Mouse (Mus musculus) hindbrain, embryonic 12.5 days (tissue): Measurements from ENCODE around the gene Olfr1256. TPM values are rescaled to one million over a fixed set of nuclear protein-coding genes. Genes with fewer than 3 reads are reported as not detected.

Experiments used
- ATAC-seq: fragments of 200-750 bp; cut with Nextera tagmentation; 2 replicates; pipeline ENCODE4 v1.8.0; 2017; ENCODE audit warnings: moderate TSS enrichment; ENCODE audit not compliant: low FRiP score
- H3K27ac ChIP-seq: fragments of 300-500 bp; sonication (generic); 2 replicates; pipeline ENCODE4 v1.5.1; 2016; ENCODE audit warnings: mild to moderate bottlenecking
- H3K27me3 ChIP-seq: fragments of 300-500 bp; sonication (generic); 2 replicates; pipeline ENCODE4 v1.6.1; 2016; ENCODE audit warnings: mild to moderate bottlenecking
- H3K36me3 ChIP-seq: fragments of 300-500 bp; sonication (generic); 2 replicates; pipeline ENCODE4 v1.6.1; 2016; ENCODE audit warnings: mild to moderate bottlenecking
- H3K4me1 ChIP-seq: fragments of 300-500 bp; sonication (generic); 2 replicates; pipeline ENCODE4 v1.6.1; 2016
- H3K4me2 ChIP-seq: fragments of 300-500 bp; sonication (generic); replicated peaks from 2 replicates; pipeline ENCODE4 v1.6.1; 2016; ENCODE audit warnings: mild to moderate bottlenecking
- H3K4me3 ChIP-seq: fragments of 300-500 bp; sonication (generic); 2 replicates; pipeline ENCODE4 v1.5.1; 2016; ENCODE audit warnings: mild to moderate bottlenecking
- H3K9ac ChIP-seq: fragments of 300-500 bp; sonication (generic); 2 replicates; pipeline ENCODE4 v1.6.1; 2016; ENCODE audit warnings: mild to moderate bottlenecking, moderate library complexity
- H3K9me3 ChIP-seq: fragments of 300-500 bp; sonication (generic); replicated peaks from 2 replicates; pipeline ENCODE4 v1.6.1; 2016; ENCODE audit warnings: mild to moderate bottlenecking
- WGBS: fragments of 180-500 bp; shearing (Covaris S2); methylation state at CpG from one replicate; pipeline ENCODE4 v1.1.7; 2016; 5-methylcytosine and 5-hydroxymethylcytosine counted together
- polyA plus RNA-seq: library from polyadenylated mRNA; unstranded; fragments of >200 nt; fragmentation: Nextera tagmentation; extraction: Ambion mirVana; gene quantifications from 2 replicates; pipeline ENCODE4 v1.2.1, GENCODE M21; 2016

The Olfr1256 gene
- not detected in 2 replicates for polyA plus RNA-seq

- no peaks in the 10 kb centered on the region for H3K4me1 ChIP-seq
- no peak within 1 kb of the TSS for H3K4me2 ChIP-seq
- H3K9ac ChIP-seq, result no peak within 1 kb of the TSS
- H3K9me3 ChIP-seq, result no peaks in the 10 kb centered on the region
- ATAC-seq, result no peak
- no peaks in the 10 kb centered on the region for H3K27me3 ChIP-seq
- H3K4me3 ChIP-seq, result no peak within 1 kb of the TSS
- no peaks in the 10 kb centered on the region for H3K36me3 ChIP-seq
- WGBS, result 61% methylated on average over 2 of the region's 2 CpGs
- no peak within 1 kb of the TSS for H3K27ac ChIP-seq
Measured at GRCm38 (mm10) chr2:89841455-89841854, at the start of gene Olfr1256. Gene Olfr1256 (minus strand): TSS chr2:89841555.

GRCm38 (mm10) chr2:89878137-89878536 lies 36.8 kb upstream of the Olfr1256 start, which contains the start of gene Olfr1257:
Gene Olfr1257 (plus strand): TSS chr2:89878437.
- no peaks in the 10 kb centered on the region for H3K27me3 ChIP-seq
- no peaks in the 10 kb centered on the region for H3K36me3 ChIP-seq
- no peak for ATAC-seq
- 96% methylated on average over 1 of the region's 1 CpGs for WGBS
- H3K9ac ChIP-seq, result no peak within 1 kb of the TSS
- no peak within 1 kb of the TSS for H3K4me2 ChIP-seq
- H3K27ac ChIP-seq, result no peak within 1 kb of the TSS
- H3K4me1 ChIP-seq, result no peaks in the 10 kb centered on the region
- no peak within 1 kb of the TSS for H3K4me3 ChIP-seq
- no peaks in the 10 kb centered on the region for H3K9me3 ChIP-seq

- H3K4me3 ChIP-seq, result no peak overlapping the region
- whole genome bisulfite sequencing, result 90% methylated on average over 1 of the region's 1 CpGs
- ATAC-seq, result no peak
Measured at GRCm38 (mm10) chr2:89849230-89849629, 7.9 kb upstream of the Olfr1256 start.

GRCm38 (mm10) chr2:89848105-89848504 lies 6.8 kb upstream of the Olfr1256 start, which contains the start of gene Olfr48:
Gene Olfr48 (minus strand): TSS chr2:89848205.
- ATAC-seq, result no peak
- WGBS, result 84% methylated on average over 5 of the region's 5 CpGs

More at GRCm38 (mm10) chr2:89849230-89849629, 7.9 kb upstream of the Olfr1256 start:
- Histone ChIP-seq H3K36me3 (no peaks in the 10 kb centered on the region), H3K27ac (no peak overlapping the region), H3K9me3 (no peaks in the 10 kb centered on the region), H3K4me2 (no peak overlapping the region), H3K27me3 (no peaks in the 10 kb centered on the region), H3K4me1 (no peaks in the 10 kb centered on the region), H3K9ac (no peak overlapping the region)

GRCm38 (mm10) chr2:89820216-89820615 lies 21.1 kb downstream of the Olfr1256 start:
- WGBS, result 95% methylated on average over 1 of the region's 1 CpGs
- H3K27me3 ChIP-seq, result no peaks in the 10 kb centered on the region
- no peak overlapping the region for H3K4me3 ChIP-seq
- no peaks in the 10 kb centered on the region for H3K4me1 ChIP-seq
- no peak overlapping the region for H3K27ac ChIP-seq
- H3K9ac ChIP-seq, result no peak overlapping the region
- ATAC-seq, result no peak
- H3K9me3 ChIP-seq, result no peaks in the 10 kb centered on the region
- no peaks in the 10 kb centered on the region for H3K36me3 ChIP-seq
- no peak overlapping the region for H3K4me2 ChIP-seq

More at GRCm38 (mm10) chr2:89848105-89848504, 6.8 kb upstream of the Olfr1256 start, which contains the start of gene Olfr48:
- no peak within 1 kb of the TSS for H3K27ac ChIP-seq
- H3K9ac ChIP-seq, result no peak within 1 kb of the TSS
- H3K4me3 ChIP-seq, result no peak within 1 kb of the TSS
- no peak within 1 kb of the TSS for H3K4me2 ChIP-seq
- H3K27me3 ChIP-seq, result no peaks in the 10 kb centered on the region
- no peaks in the 10 kb centered on the region for H3K36me3 ChIP-seq
- no peaks in the 10 kb centered on the region for H3K9me3 ChIP-seq
- H3K4me1 ChIP-seq, result no peaks in the 10 kb centered on the region

- Histone ChIP-seq H3K27ac (no peak within 1 kb of the TSS), H3K9me3 (no peaks in the 10 kb centered on the region), H3K27me3 (no peaks in the 10 kb centered on the region), H3K4me2 (no peak within 1 kb of the TSS), H3K9ac (no peak within 1 kb of the TSS), H3K36me3 (no peaks in the 10 kb centered on the region), H3K4me3 (no peak within 1 kb of the TSS), H3K4me1 (no peaks in the 10 kb centered on the region)
- no peak for ATAC-seq
- 85% methylated on average over 3 of the region's 3 CpGs for WGBS
Measured at GRCm38 (mm10) chr2:89811751-89812150, 29.6 kb downstream of the Olfr1256 start, which contains the start of gene Olfr1255. Gene Olfr1255 (plus strand): TSS chr2:89812051.

- H3K27ac ChIP-seq, result no peak overlapping the region
- H3K9me3 ChIP-seq, result no peaks in the 10 kb centered on the region
- no peak for ATAC-seq
- WGBS, result 88% methylated on average over 2 of the region's 2 CpGs
- no peaks in the 10 kb centered on the region for H3K4me1 ChIP-seq
- H3K27me3 ChIP-seq, result no peaks in the 10 kb centered on the region
- H3K4me3 ChIP-seq, result no peak overlapping the region
- H3K36me3 ChIP-seq, result no peaks in the 10 kb centered on the region
- H3K4me2 ChIP-seq, result no peak overlapping the region
- no peak overlapping the region for H3K9ac ChIP-seq
Measured at GRCm38 (mm10) chr2:89810751-89811150, 30.6 kb downstream of the Olfr1256 start.

- no peak overlapping the region for H3K4me3 ChIP-seq
- no peak for ATAC-seq
- no peak overlapping the region for H3K9ac ChIP-seq
- no peaks in the 10 kb centered on the region for H3K36me3 ChIP-seq
- H3K4me1 ChIP-seq, result no peaks in the 10 kb centered on the region
- no peak overlapping the region for H3K4me2 ChIP-seq
- WGBS, result 90% methylated on average over 3 of the region's 3 CpGs
- no peaks in the 10 kb centered on the region for H3K27me3 ChIP-seq
- no peaks in the 10 kb centered on the region for H3K9me3 ChIP-seq
- H3K27ac ChIP-seq, result no peak overlapping the region
Measured at GRCm38 (mm10) chr2:89799583-89799982, 41.8 kb downstream of the Olfr1256 start.

GRCm38 (mm10) chr2:89793519-89793918 lies 47.8 kb downstream of the Olfr1256 start, which contains the start of gene Olfr1254:
Gene Olfr1254 (minus strand): TSS chr2:89793619.
- Histone ChIP-seq H3K9ac (no peak within 1 kb of the TSS), H3K9me3 (no peaks in the 10 kb centered on the region)

More at GRCm38 (mm10) chr2:89793519-89793918, 47.8 kb downstream of the Olfr1256 start, which contains the start of gene Olfr1254:
- ATAC-seq, result no peak
- no peak within 1 kb of the TSS for H3K27ac ChIP-seq
- H3K4me2 ChIP-seq, result no peak within 1 kb of the TSS
- no peak within 1 kb of the TSS for H3K4me3 ChIP-seq
- no peaks in the 10 kb centered on the region for H3K27me3 ChIP-seq
- no peaks in the 10 kb centered on the region for H3K4me1 ChIP-seq
- no peaks in the 10 kb centered on the region for H3K36me3 ChIP-seq

Other genes with a start within 250 kb of the Olfr1256 start
- not detected in 2 replicates for gene Olfr1246, start 248.4 kb downstream of the Olfr1256 start, polyA plus RNA-seq
- not detected in 2 replicates for gene Olfr1247, start 227.4 kb downstream of the Olfr1256 start, polyA plus RNA-seq
- not detected in 2 replicates for gene Olfr1248, start 223.3 kb downstream of the Olfr1256 start, polyA plus RNA-seq
- not detected in 2 replicates for gene Olfr1249, start 206.6 kb downstream of the Olfr1256 start, polyA plus RNA-seq
- not detected in 2 replicates for gene Olfr1250, start 180.1 kb downstream of the Olfr1256 start, polyA plus RNA-seq
- not detected in 2 replicates for gene Olfr1251, start 169.6 kb downstream of the Olfr1256 start, polyA plus RNA-seq
- not detected in 2 replicates for gene Olfr1252, start 116.5 kb downstream of the Olfr1256 start, polyA plus RNA-seq
- gene Olfr1253, start 84.5 kb downstream of the Olfr1256 start, polyA plus RNA-seq, result not detected in 2 replicates
- gene Olfr1254, start 47.9 kb downstream of the Olfr1256 start, polyA plus RNA-seq, result not detected in 2 replicates
- not detected in 2 replicates for gene Olfr1255, start 29.5 kb downstream of the Olfr1256 start, polyA plus RNA-seq
- gene Olfr48, start 6.7 kb upstream of the Olfr1256 start, polyA plus RNA-seq, result not detected in 2 replicates
- not detected in 2 replicates for gene Olfr1257, start 36.9 kb upstream of the Olfr1256 start, polyA plus RNA-seq
- not detected in 2 replicates for gene Olfr1258, start 85.8 kb upstream of the Olfr1256 start, polyA plus RNA-seq
- not detected in 2 replicates for gene Olfr1259, start 107.1 kb upstream of the Olfr1256 start, polyA plus RNA-seq
- gene Olfr1260, start 132.8 kb upstream of the Olfr1256 start, polyA plus RNA-seq, result not detected in 2 replicates
- gene Olfr1261, start 149.7 kb upstream of the Olfr1256 start, polyA plus RNA-seq, result not detected in 2 replicates
- not detected in 2 replicates for gene Olfr1262, start 158.6 kb upstream of the Olfr1256 start, polyA plus RNA-seq
- not detected in 2 replicates for gene Olfr1263, start 170.6 kb upstream of the Olfr1256 start, polyA plus RNA-seq
- not detected in 2 replicates for gene Olfr1264, start 184.0 kb upstream of the Olfr1256 start, polyA plus RNA-seq
- not detected in 2 replicates for gene Olfr1265, start 193.8 kb upstream of the Olfr1256 start, polyA plus RNA-seq
- not detected in 2 replicates for gene Olfr140, start 222.0 kb upstream of the Olfr1256 start, polyA plus RNA-seq